Mouse (Mus musculus) cerebellum, postnatal 36 days (tissue): ENCODE measurements at regions not wholly inside any gene's neighbourhood (a gene's known extent, or its start where the extent isn't known, plus 50 kb on each side); places are given as distances from the start of the nearest gene placed in this dataset.

ENCODE experiments used
- DNase-seq, 2 experiments: peaks; one replicate each; pipeline ENCODE4 v3.0.0; 2021 to 2022; ENCODE audit warnings: mixed read lengths in 2 of 2

- DNase-seq: peak; percentile 54 to 61
These were observed 247.2 kb downstream of the Irs2 start for GRCm38 (mm10) chr8:10760851-10761693.

GRCm38 (mm10) chr8:10760231-10760630 is 248.0 kb downstream of the Irs2 start:
- DNase-seq: no peak

GRCm38 (mm10) chr8:10758151-10758550 is 250.1 kb downstream of the Irs2 start:
- no peak for DNase-seq

- no peak for DNase-seq
These were observed 253.3 kb downstream of the Irs2 start for GRCm38 (mm10) chr8:10754986-10755308.

- DNase-seq: no peak
These were observed 253.8 kb downstream of the Irs2 start for GRCm38 (mm10) chr8:10754232-10754985.

- no peak for DNase-seq
These were observed 255.2 kb downstream of the Irs2 start for GRCm38 (mm10) chr8:10753056-10753455.

- DNase-seq: no peak
These were observed 261.1 kb downstream of the Irs2 start for GRCm38 (mm10) chr8:10747150-10747549.

GRCm38 (mm10) chr8:10743241-10743640 is 265.0 kb downstream of the Irs2 start:
- no peak for DNase-seq

- no peak for DNase-seq
These were observed 267.4 kb downstream of the Irs2 start for GRCm38 (mm10) chr8:10740837-10741236.

- DNase-seq: no peak
These were observed 269.7 kb downstream of the Irs2 start for GRCm38 (mm10) chr8:10738486-10739081.

GRCm38 (mm10) chr8:10734746-10735145 is 273.5 kb downstream of the Irs2 start:
- DNase-seq: no peak

- DNase-seq: no peak
These were observed 284.9 kb downstream of the Irs2 start for GRCm38 (mm10) chr8:10723332-10723731.

- no peak for DNase-seq
These were observed 285.5 kb downstream of the Irs2 start for GRCm38 (mm10) chr8:10722742-10723141.

- no peak for DNase-seq
These were observed 285.9 kb downstream of the Irs2 start for GRCm38 (mm10) chr8:10722342-10722741.

- no peak for DNase-seq
These were observed 287.0 kb downstream of the Irs2 start for GRCm38 (mm10) chr8:10721146-10721862.

- DNase-seq: no peak
These were observed 287.9 kb downstream of the Irs2 start for GRCm38 (mm10) chr8:10720398-10720797.

- no peak for DNase-seq
These were observed 288.8 kb downstream of the Irs2 start for GRCm38 (mm10) chr8:10719411-10719810.

GRCm38 (mm10) chr8:10717297-10717696 is 291.0 kb downstream of the Irs2 start:
- no peak for DNase-seq

GRCm38 (mm10) chr8:10716161-10716560 is 292.1 kb downstream of the Irs2 start:
- no peak for DNase-seq

- no peak for DNase-seq
These were observed 294.7 kb downstream of the Irs2 start for GRCm38 (mm10) chr8:10713515-10714042.

- DNase-seq: no peak
These were observed 296.1 kb downstream of the Irs2 start for GRCm38 (mm10) chr8:10712118-10712689.

GRCm38 (mm10) chr8:10711474-10711873 is 296.8 kb downstream of the Irs2 start:
- no peak for DNase-seq
